Mouse (Mus musculus) thymus, adult 18-20 months (tissue): Measurements from ENCODE around the gene Polr1a.

Experiments used
- DNase-seq, 2 experiments: peaks; one replicate each; pipeline ENCODE4 v3.0.0; 2022; ENCODE audit warnings: mixed read lengths in 2 of 2

Polr1a gene

DNA sequence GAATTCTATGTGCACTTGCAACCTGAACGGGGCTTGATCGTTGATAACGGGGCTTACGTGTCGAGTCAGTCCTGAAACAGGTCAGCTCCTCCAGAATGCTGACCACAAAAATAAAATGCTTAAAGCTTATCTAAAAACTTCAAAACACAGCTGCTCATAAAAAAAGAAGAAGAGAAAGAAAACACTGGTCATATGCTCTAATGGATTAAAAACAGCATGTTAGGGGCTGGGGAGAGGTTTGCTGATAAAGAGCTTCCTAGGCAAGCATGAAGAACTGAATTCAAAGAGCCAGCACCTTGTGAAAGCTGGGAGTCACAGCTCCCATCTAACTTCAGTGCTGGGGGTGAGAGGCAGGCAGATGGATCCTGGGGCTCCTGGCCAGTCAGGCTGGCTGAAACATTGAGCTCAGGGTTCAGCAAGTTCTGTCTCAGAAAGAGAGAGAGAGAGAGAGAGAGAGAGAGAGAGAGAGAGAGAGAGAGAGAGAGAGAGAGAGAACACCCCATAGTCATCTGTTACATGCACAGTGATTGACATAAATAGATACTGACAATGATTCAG lies 92.4 kb downstream of the Polr1a start:
- no peak for DNase-seq

DNA sequence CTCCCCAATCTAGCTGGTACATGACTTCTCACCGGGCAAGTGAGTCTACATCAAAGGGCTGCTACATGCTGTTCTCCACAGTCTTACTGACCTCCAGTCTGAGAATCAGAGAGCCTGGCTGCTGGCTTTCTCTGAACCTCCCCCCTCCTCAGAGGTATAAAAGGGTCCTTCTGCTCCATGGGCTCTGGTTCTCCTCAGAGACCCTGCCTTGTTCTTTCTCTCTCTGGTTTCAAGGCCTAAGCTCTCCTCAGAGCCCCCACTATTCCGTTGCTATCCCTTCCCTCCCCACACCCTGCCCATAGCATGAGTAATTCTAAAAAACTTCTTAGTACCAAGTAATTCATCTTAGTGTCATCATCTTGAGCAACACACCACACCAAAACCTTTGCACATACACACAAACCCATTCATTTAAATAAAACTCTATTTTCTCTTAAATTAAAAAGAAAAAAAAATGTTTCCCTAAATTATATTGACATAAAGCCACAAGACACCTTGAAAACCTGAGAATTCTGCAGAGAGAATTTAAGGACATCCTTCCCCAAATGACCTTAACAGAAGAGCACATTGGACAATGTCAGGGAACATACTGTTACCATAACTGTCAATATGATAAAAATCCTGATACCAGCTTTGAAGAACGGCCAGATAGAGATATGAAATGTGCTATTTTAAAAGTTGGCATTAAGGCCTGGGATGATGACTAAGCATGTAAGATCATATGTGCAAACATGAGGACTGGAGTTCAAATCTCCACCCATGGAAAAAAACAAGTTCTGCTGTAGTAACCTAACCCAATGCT lies 98.8 kb downstream of the Polr1a start:
- DNase-seq: no peak

DNA sequence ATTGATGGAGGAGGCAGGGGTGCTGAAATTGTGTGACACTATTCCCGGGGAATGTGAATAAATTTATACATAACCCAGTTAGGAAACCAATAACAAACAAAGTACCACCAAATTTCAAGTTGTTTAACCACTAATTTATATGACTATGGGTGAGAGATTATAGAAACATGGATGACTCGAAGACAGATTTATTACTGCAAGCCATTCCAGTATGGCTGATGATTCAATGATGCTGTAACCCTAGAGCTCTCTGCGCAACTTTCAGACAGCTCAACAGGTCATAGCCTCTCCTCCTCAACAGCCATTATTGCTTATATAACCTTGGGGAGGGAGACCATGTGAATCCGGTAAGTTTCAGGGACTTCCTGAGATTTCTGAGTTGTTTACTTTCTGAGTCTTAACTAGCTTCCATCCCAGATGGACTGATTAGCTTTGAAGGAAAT lies 99.4 kb downstream of the Polr1a start:
- no peak for DNase-seq

DNA sequence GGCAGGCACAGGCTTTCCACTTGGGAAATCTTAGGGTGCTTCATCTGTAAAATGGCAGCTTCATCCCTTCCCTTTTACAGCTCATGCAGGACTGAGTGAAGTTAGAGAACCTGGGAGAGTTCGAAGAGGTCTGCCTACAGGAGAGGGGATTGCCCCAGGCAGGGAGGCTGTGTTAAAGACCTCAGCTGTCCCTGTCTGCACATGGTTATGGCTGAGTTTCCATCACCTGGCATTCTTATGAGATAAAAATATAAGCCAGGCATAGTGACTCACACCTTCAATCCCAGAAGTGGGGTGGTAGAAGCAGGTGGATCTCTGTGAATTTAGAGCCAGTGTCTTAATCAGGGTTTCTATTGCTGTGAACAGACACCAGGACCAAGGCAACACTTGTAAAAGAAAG lies 100.6 kb downstream of the Polr1a start:
- no peak for DNase-seq

DNA sequence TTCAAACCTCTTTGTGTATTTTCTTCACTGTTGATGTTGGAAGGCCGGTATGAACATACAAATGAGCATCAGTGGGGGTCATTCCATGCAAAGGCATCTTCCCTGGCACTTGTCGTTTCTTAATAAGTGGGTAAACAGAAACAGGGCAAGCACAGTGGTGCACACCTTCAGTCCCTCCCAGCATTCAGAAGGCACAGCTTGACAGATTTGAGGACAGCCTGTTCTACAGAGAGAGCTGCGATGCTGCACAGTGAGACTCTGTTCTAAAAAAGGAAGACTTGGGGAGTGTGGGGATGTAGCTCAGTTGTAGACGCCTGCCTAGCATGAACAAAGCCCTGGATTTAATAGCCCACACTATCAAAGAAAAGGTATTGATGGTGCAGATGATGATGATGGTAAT lies 105.2 kb downstream of the Polr1a start:
- DNase-seq: no peak

DNA sequence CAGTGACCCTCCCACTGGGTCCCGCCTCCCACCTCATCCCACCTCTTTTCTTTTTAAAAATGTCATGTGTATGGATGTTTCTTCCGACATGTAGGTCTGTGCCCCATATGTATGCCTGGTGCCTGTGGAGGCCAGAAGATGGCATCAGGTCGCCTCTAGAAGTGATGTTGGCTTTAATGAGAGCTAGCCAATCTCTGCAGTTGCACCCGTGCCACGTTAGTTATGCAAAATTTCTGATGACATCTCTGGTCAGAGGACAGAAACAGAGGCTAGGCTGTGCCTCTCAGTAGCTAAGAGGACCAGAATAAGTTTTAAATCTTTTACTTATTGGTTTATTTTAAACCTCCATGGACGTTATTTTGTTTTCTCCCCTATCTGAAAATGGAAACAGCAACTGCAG lies 109.2 kb downstream of the Polr1a start:
- no peak for DNase-seq

DNA sequence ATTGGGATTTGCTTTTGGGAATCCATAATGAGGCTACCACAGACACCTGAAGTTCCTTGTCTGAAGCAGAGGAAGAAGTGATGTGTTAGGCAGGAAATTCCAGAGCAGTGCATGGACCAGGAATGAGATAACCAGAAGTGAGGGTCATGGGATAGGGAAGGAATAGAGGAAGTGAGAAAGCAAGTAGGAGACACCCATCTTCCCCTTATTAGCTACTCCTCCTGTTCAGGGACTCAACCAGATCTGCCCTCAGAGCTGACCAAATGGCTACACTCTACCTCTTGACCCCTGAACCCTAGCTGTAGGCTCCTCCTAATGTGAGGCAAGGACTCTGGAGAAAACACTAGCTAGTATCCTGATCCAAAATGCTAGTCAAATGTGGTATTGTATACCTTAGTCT lies 116.6 kb downstream of the Polr1a start:
- DNase-seq: no peak

DNA sequence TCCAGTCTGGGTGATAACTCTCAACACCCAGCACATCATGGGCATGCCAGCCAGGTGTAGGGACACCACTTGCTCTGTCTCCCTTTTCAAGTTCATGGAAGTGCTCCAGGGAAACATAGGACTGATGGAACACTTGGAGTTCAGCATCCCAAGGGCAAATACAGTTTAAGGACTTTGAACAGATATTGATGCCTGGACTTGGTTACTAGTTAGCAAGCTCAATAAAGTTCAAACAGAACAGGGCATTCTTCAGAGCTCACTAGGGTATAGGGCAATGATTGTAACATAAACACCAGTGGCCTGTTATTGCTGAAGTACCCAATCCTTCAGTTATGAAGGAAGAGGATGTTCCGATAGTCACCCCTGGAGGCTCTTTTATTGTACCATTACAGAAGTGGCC lies 119.2 kb downstream of the Polr1a start:
- DNase-seq: no peak

DNA sequence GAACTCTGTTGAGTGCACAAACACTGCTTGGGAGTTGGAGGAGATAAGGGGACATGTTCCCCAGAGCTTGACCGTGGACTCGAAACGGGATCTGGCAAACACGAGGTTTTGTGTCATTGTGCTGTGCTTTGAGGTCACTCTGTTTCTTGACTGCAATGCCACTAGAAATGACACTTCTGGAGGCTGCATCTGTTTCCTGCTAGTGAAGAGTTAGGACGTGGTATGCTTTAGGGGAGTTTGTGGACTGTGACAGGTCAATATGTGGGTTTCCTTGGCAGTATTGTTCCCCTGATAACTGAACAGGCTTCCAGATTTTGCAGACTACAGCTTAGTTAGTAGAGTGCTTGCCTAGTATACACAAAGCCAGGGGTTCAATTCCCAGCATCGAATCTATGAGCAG lies 120.8 kb downstream of the Polr1a start:
- DNase-seq: no peak
